Mouse (Mus musculus) bone marrow, adult 2 months (tissue): ENCODE data around the gene Tcf3.

Experiments
- CTCF ChIP-seq: fragments of 200-500 bp; IDR thresholded peaks from 2 replicates; pipeline ENCODE4 v1.5.1; 2011; ENCODE audit warnings: low read length, control low read depth; ENCODE audit not compliant: control insufficient read depth, insufficient read depth
- POLR2A ChIP-seq: fragments of 200-500 bp; IDR thresholded peaks from 2 replicates; pipeline ENCODE4 v1.6.1; 2011; ENCODE audit warnings: low read depth, mild to moderate bottlenecking, control low read depth, low read length, borderline replicate concordance; ENCODE audit not compliant: control insufficient read depth

DNA sequence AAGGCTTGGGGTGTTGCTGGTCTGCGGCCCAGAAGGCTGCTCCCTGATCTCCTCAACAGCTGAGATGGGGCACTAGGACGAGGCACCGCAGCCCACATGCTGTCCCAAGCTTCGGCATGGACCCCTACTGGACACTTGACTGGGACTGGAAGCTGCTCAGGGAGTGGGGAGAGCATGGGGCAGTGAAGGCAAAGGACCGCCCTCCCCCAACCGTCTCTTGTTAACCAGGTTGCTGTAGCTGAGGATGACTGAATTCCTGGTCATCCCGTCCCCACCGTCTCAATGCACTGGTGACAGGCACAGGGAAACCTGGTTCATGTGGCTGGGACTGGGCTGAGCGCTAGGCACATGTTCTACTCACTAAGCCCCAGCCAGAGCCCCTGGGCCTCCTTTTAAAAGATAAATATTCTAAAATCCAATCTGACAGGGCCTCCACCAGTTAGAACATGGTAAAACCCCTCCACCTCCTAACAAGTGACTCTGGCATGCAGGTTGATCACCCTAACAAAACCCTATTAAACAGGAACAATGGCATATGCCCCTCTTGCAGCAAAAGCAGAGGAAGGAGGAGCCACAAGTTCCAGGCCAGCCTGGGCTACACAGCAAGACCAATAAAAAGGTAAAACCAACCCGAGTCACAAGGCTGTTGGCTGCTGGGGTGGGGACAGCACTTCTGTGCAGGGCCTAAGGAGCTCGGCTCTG is 36.5 kb downstream of the Tcf3 start:
- no peak for TF ChIP-seq CTCF
- TF ChIP-seq POLR2A: no peak
